Mouse (Mus musculus) liver, postnatal 0 days (tissue): ENCODE results near the gene Fbxl19.

ENCODE experiments used
- CTCF ChIP-seq: sonication (generic); IDR thresholded peaks from 2 replicates; pipeline ENCODE4 v1.5.1; 2016; ENCODE audit warnings: antibody characterized with exemption, low read depth
- EP300 ChIP-seq: IDR thresholded peaks from 2 replicates; pipeline ENCODE4 v1.6.1; 2016; ENCODE audit warnings: antibody characterized with exemption, low read depth, mild to moderate bottlenecking

DNA sequence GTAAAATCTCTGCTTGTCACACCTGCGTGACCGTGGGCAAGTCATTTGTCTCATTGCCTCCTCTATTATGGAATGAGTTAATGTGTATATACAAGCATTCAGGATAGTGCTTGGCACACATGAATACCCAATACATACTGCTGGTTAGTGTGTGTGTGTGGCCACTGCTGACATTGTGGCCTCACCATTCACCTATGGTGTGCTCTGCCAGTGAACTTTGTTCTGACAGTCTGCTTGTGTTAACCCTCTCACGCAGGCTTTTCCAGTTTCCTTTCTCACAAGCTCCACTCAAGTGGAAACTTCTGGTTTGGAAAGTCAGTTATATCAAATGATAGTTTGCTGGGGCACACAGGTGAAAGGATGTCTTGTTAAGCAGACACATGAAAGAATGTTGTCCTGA, 33.3 kb upstream of the Fbxl19 start:
- no peak for TF ChIP-seq CTCF
- TF ChIP-seq EP300, result no peak
